Comparison of ENCODE assay signal across 14 mouse cellular contexts in the genomic region with DNA sequence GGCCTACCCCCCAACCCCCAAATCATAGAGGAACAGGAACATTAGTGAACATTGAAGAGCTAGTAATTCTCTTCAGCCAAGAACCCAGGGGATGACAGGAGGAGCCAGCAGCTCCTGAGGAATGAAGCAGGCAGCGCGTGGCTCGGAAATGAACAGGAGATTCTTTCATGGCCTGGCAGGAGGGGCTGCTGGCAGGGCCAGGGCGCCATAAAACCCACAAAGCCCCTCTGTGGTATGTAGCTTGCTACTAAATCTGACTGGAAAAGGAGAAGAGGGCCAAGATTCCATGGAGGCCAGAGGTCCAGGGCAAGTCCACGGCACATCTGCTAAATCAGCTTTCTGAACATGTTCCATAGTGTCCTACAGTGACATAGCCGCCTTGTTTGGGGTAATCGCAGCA. TPM values are rescaled to one million over a fixed set of nuclear protein-coding genes. Genes with fewer than 3 reads are reported as not detected.
DNase-seq lines count a peak whose midpoint lies in the region; ATAC-seq and TF ChIP-seq lines count a peak whose summit lies in the region.
"Had no signal": no experiment of that assay in that cellular context is flagged by ENCODE, and none has a peak within 500 bp of the region (broad histone marks: within the 10 kb centered on the region; RNA-seq: fewer than 3 reads in every experiment).

No protein-coding gene starts in this region.

- H3K4me2 ChIP-seq in forebrain, postnatal 0 days (ENCODE audit: low read depth): no peak overlapping the region
- H3K4me2 ChIP-seq in forebrain, embryonic 15.5 days (replicated peaks): no peak overlapping the region

- no peak for TF ChIP-seq CTCF in forebrain, postnatal 0 days (IDR thresholded peaks at IDR 0.05; ENCODE audit: low read depth)

- H3K9me3 ChIP-seq in forebrain, postnatal 0 days (ENCODE audit: low read length): no peaks in the 10 kb centered on the region
- no peaks in the 10 kb centered on the region for H3K9me3 ChIP-seq in forebrain, embryonic 15.5 days

- H3K4me3 ChIP-seq in forebrain, postnatal 0 days (ENCODE audit: low read depth, low read length): no peak overlapping the region
- no peak overlapping the region for H3K4me3 ChIP-seq in forebrain, embryonic 15.5 days

- H3K9ac ChIP-seq in forebrain, postnatal 0 days: no peak overlapping the region
- H3K9ac ChIP-seq in forebrain, embryonic 15.5 days (replicated peaks): no peak overlapping the region
- H3K9ac ChIP-seq: liver, postnatal 0 days had no signal

- peaks cover 37% of the 10 kb centered on the region for H3K36me3 ChIP-seq in forebrain, postnatal 0 days (ENCODE audit: insufficient read depth)
- peaks cover 33% of the 10 kb centered on the region for H3K36me3 ChIP-seq in forebrain, embryonic 15.5 days

- 0 out of 2 replicates have a peak, but pooled peaks have one; percentile 5 for ATAC-seq in forebrain, postnatal 0 days
- no peak for ATAC-seq in forebrain, embryonic 15.5 days (replicated peaks)
- no peak for ATAC-seq in megakaryocyte progenitor cell, adult 5-6 weeks (replicated peaks; ENCODE audit: poor library complexity)
- ATAC-seq: liver, postnatal 0 days had no signal

- no peaks in the 10 kb centered on the region for H3K27me3 ChIP-seq in forebrain, postnatal 0 days (ENCODE audit: insufficient read depth, low read length)
- H3K27me3 ChIP-seq in forebrain, embryonic 15.5 days: no peaks in the 10 kb centered on the region

- no peaks in the 10 kb centered on the region for H3K4me1 ChIP-seq in forebrain, postnatal 0 days (ENCODE audit: insufficient read depth)
- peaks cover 14% of the 10 kb centered on the region for H3K4me1 ChIP-seq in forebrain, embryonic 15.5 days

- 61% methylated on average over 7 of the region's 7 CpGs for WGBS in forebrain, postnatal 0 days
- WGBS in forebrain, embryonic 15.5 days: 76% methylated on average over 7 of the region's 7 CpGs

- DNase-seq in forebrain, postnatal 0 days: no peak
- DNase-seq in layer of hippocampus, adult 11-12 months (ENCODE audit: low spot score): peak; percentile 14
- DNase-seq in layer of hippocampus, adult 9-10 months (ENCODE audit: low spot score): no peak
- DNase-seq in Muller cell, postnatal 12 days (ENCODE audit: inconsistent ontology term): peak; percentile 35
- peak; percentile 62 for DNase-seq in gastrocnemius, postnatal 25 days
- DNase-seq in heart, postnatal 4 days: no peak
- DNase-seq: adrenal gland, postnatal 25 days; cerebellum, adult 11 months; heart, adult 11 months; liver, postnatal 0 days; lung, postnatal 36 days; midbrain, embryonic 14.5 days had no signal

- H3K27ac ChIP-seq in forebrain, postnatal 0 days (ENCODE audit: low read depth, low read length): no peak overlapping the region
- H3K27ac ChIP-seq in forebrain, embryonic 15.5 days (replicated peaks): no peak overlapping the region

RNA-seq across cellular contexts. Expression of a gene that starts 14.9 kb away (rescaled TPM):
- 15.3 and 16.1 TPM in 2 replicates for total RNA-seq in forebrain, postnatal 0 days (2014; rRNA removed)
- 29.3 and 37.3 TPM in 2 replicates for polyA plus RNA-seq in forebrain, postnatal 0 days (2015; fragmentation: Nextera tagmentation; extraction: Ambion mirVana)
- 54.9 and 58.9 TPM in 2 replicates for polyA plus RNA-seq in forebrain, embryonic 15.5 days (2015; fragmentation: Nextera tagmentation; extraction: Ambion mirVana)
- 10 to 100 TPM; 70.4 to 92.0 TPM for total RNA-seq in gastrocnemius, postnatal 25 days (2021)
- total RNA-seq in heart, postnatal 4 days (2021): 10 to 100 TPM; 79.9 to 89.9 TPM
- total RNA-seq in megakaryocyte progenitor cell, adult 5-6 weeks (2015): 63.9 and 73.0 TPM in 2 replicates
- total RNA-seq in megakaryocyte progenitor cell, adult 5-6 weeks (2017): 21.0 and 22.8 TPM in 2 replicates

RNA-seq across cellular contexts. Expression of a gene that starts 24.9 kb away (rescaled TPM):
- total RNA-seq in forebrain, postnatal 0 days (2014; rRNA removed): 60.7 and 63.3 TPM in 2 replicates
- polyA plus RNA-seq in forebrain, postnatal 0 days (2015; fragmentation: Nextera tagmentation; extraction: Ambion mirVana): 49.9 and 57.3 TPM in 2 replicates
- polyA plus RNA-seq in forebrain, embryonic 15.5 days (2015; fragmentation: Nextera tagmentation; extraction: Ambion mirVana): 84.8 and 91.4 TPM in 2 replicates
- 10 to 100 TPM; 25.9 to 26.6 TPM for total RNA-seq in gastrocnemius, postnatal 25 days (2021)
- 10 to 100 TPM; 38.5 to 46.0 TPM for total RNA-seq in heart, postnatal 4 days (2021)
- 32.5 and 38.9 TPM in 2 replicates for total RNA-seq in megakaryocyte progenitor cell, adult 5-6 weeks (2015)
- 28.5 and 31.3 TPM in 2 replicates for total RNA-seq in megakaryocyte progenitor cell, adult 5-6 weeks (2017)

RNA-seq across cellular contexts. Expression of a gene that starts 59.0 kb away (rescaled TPM):
- 38.2 and 50.3 TPM in 2 replicates for total RNA-seq in forebrain, postnatal 0 days (2014; rRNA removed)
- 52.7 and 59.3 TPM in 2 replicates for polyA plus RNA-seq in forebrain, postnatal 0 days (2015; fragmentation: Nextera tagmentation; extraction: Ambion mirVana)
- polyA plus RNA-seq in forebrain, embryonic 15.5 days (2015; fragmentation: Nextera tagmentation; extraction: Ambion mirVana): 69.2 and 73.5 TPM in 2 replicates
- 10 to 100 TPM; 30.2 to 33.2 TPM for total RNA-seq in gastrocnemius, postnatal 25 days (2021)
- 10 to 100 TPM; 35.1 to 38.4 TPM for total RNA-seq in heart, postnatal 4 days (2021)
- 21.1 and 28.6 TPM in 2 replicates for total RNA-seq in megakaryocyte progenitor cell, adult 5-6 weeks (2015)
- 23.2 and 27.4 TPM in 2 replicates for total RNA-seq in megakaryocyte progenitor cell, adult 5-6 weeks (2017)

Comparison
In these comparisons a context has a peak if more than half of its experiments do, and no peak if none do; other contexts are left out.
1. DNase-seq: peak in layer of hippocampus, adult 11-12 months (single experiment), Muller cell, postnatal 12 days (single experiment) and gastrocnemius, postnatal 25 days (single experiment); none in forebrain, postnatal 0 days (single experiment), layer of hippocampus, adult 9-10 months (single experiment) and heart, postnatal 4 days (single experiment).